Mouse (Mus musculus) CD8-positive naive resting alpha-beta T cell, adult 2 months (primary cell): ENCODE data around the gene Ssh2.

Experiments used
- DNase-seq, 2 experiments: peaks; one replicate each; pipeline ENCODE4 v3.0.0; 2022; ENCODE audit warnings: low read depth in 2 of 2, low spot score in 2 of 2

Gene Ssh2

DNA sequence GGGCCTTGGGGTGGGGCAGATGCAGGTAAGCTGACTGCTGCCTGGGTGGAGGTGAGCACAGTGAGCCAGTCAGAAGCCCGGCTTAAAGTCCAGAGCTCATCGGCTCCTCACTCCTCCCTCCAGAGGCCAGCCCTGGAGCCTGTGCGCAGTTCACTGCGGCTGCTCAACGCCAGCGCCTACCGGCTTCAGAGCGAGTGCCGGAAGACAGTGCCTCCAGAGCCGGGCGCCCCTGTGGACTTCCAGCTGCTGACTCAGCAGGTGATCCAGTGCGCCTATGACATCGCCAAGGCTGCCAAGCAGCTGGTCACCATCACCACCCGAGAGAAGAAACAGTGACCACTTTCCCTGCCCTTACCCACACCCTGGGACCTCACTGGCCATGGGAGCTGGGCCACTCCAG is 290.2 kb downstream of the Ssh2 start:
- DNase-seq = no peak

DNA sequence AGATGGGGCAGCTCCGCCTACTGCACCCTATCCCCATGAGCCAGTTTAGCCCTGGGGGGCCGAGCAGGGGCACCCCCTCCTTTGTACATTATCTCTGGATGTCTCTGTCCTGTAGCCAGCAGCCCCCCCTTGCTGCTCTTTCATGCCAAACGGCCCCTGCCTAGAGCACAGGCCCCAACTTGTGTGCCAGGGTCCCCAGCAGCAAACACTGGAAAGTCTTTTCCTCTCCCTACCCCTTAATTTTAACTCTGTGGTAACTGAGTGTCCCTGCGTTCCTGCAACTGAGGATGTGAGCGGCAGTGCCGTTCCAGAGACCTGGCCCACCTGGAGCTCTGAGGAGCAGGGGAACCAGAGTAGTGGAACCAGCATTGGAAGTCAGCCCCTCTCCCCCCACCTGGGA is 290.9 kb downstream of the Ssh2 start:
- no peak for DNase-seq

DNA sequence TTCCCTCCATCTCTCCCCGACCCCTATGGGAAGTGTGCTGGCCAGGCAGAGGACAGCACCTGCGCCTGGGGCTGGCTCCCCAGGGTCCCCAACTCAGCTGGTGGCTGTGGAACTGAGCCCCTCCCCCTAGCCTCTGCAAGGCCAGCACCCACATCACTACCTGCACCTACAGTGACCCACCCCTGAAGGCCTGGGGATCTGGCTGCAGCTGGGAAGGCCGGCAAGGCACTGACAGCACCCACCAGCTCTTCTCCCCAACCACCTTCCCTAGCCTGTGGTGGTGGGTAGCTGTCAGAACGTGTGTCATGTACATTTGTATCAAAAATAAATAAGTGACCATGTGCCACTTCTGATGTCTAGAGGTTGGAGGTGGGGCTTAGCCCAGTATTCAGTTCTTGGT is 291.3 kb downstream of the Ssh2 start:
- DNase-seq = no peak

DNA sequence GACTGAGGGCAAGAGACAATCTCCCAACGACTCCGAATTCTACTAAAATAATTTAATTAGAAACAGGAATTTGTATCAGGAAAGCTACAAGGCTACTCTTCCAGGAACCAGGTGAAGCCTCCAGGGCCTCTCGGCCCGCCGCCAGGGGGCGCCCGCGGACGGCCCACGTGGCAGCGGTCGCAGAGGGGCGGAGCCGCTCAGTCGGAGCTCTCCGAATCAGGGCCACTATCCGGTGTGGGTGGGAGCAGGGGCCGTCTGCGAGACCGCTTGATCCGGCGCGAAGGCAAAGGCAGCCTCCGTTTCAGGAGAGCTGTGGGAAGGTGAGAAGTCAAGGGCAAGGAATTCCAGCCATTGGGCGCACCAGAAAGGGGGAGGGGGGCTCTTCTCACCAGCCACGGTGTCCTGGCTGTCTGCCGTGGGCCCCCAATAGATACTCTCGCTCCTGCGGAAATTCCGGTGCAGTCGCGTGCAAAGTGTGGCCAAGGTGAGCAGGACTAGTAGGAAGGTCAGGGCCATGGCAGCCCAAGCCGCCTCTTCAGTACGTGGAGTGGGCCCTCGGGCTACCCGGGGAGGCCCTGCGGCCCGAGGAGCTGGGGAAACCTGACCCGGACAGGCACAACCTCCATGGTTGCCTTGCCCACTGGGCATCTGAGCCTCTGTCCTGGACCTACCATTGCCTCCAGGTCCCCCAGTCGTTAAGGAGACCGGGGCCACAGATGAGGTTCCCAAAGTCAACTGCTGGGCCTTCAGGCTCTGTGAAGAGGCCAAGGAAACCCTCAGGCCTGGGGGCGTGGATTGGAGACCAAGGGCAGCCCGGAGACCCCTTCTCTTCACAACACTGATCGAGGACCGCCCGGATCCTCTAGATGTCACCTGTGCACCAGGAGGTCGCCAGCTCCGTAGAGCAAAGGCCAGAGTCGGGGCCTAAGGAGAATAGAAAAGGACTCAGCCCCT is 292.3 kb downstream of the Ssh2 start:
- peak; percentile 86 to 87 for DNase-seq
